21 mouse cellular contexts compared by ENCODE assay signal in genomic region chr2:115678786-115679185, GRCm38 (mm10).
"Had no signal": no experiment of that assay in that cellular context is flagged by ENCODE, and none has a peak within 500 bp of the region (broad histone marks: within the 10 kb centered on the region; RNA-seq: fewer than 3 reads in every experiment).

No protein-coding gene starts in this region.

- DNase-seq: kidney, adult 9 months; layer of hippocampus, postnatal 36 days; left cerebral cortex, postnatal 4 days; lung, adult 2 months; right cerebral cortex, adult 18-20 months; right cerebral cortex, postnatal 14 days; spleen, adult 18-20 months; thymus, postnatal 25 days had no signal

- H3K4me3 ChIP-seq: left cerebral cortex, adult 2 months; limb, embryonic 12.5 days; limb, embryonic 15.5 days; liver, embryonic 15.5 days; midbrain, embryonic 12.5 days; midbrain, embryonic 15.5 days; neural tube, embryonic 12.5 days; neural tube, embryonic 15.5 days; stomach, embryonic 15.5 days had no signal

- H3K36me3 ChIP-seq: limb, embryonic 12.5 days; limb, embryonic 15.5 days; liver, embryonic 15.5 days; midbrain, embryonic 12.5 days; midbrain, embryonic 15.5 days; neural tube, embryonic 12.5 days; neural tube, embryonic 15.5 days; stomach, embryonic 15.5 days had no signal

- H3K4me2 ChIP-seq: limb, embryonic 12.5 days; limb, embryonic 15.5 days; liver, embryonic 11.5 days; liver, embryonic 15.5 days; midbrain, embryonic 12.5 days; midbrain, embryonic 15.5 days; neural tube, embryonic 12.5 days; neural tube, embryonic 15.5 days; stomach, embryonic 15.5 days had no signal

- H3K27ac ChIP-seq: kidney, postnatal 0 days; left cerebral cortex, adult 2 months; limb, embryonic 12.5 days; limb, embryonic 15.5 days; liver, embryonic 15.5 days; macrophage; midbrain, embryonic 12.5 days; midbrain, embryonic 15.5 days; neural tube, embryonic 12.5 days; neural tube, embryonic 15.5 days; stomach, embryonic 15.5 days had no signal

- H3K4me1 ChIP-seq: limb, embryonic 12.5 days; limb, embryonic 15.5 days; liver, embryonic 15.5 days; midbrain, embryonic 12.5 days; midbrain, embryonic 15.5 days; neural tube, embryonic 12.5 days; neural tube, embryonic 15.5 days; stomach, embryonic 15.5 days had no signal

- H3K9me3 ChIP-seq: limb, embryonic 12.5 days; limb, embryonic 15.5 days; liver, embryonic 15.5 days; midbrain, embryonic 12.5 days; midbrain, embryonic 15.5 days; neural tube, embryonic 12.5 days; neural tube, embryonic 15.5 days; stomach, embryonic 15.5 days had no signal

- ATAC-seq: intestine, postnatal 0 days; midbrain, embryonic 15.5 days had no signal

- H3K27me3 ChIP-seq: limb, embryonic 15.5 days; liver, embryonic 15.5 days; midbrain, embryonic 12.5 days; midbrain, embryonic 15.5 days; neural tube, embryonic 12.5 days; neural tube, embryonic 15.5 days; stomach, embryonic 15.5 days had no signal

- H3K9ac ChIP-seq: limb, embryonic 12.5 days; limb, embryonic 15.5 days; liver, embryonic 15.5 days; midbrain, embryonic 12.5 days; midbrain, embryonic 15.5 days; neural tube, embryonic 12.5 days; neural tube, embryonic 15.5 days; stomach, embryonic 15.5 days had no signal
